Mouse (Mus musculus) kidney, postnatal 0 days (tissue): ENCODE measurements around the gene Chsy1. TPM values are rescaled to one million over a fixed set of nuclear protein-coding genes. Genes with fewer than 3 reads are reported as not detected.

Source experiments
- ATAC-seq: fragments of 200-750 bp; cut with Nextera tagmentation; replicated peaks from 2 replicates; pipeline ENCODE4 v1.8.0; 2017; ENCODE audit warnings: low read depth, moderate number of reproducible peaks, moderate TSS enrichment, moderate library complexity; ENCODE audit not compliant: low FRiP score
- DNase-seq: peaks from one replicate; pipeline ENCODE4 v3.0.0-alpha.2; 2016; ENCODE audit warnings: low spot score
- H3K27ac ChIP-seq: fragments of 300-500 bp; sonication (generic); 2 replicates; pipeline ENCODE4 v1.5.1; 2014; ENCODE audit warnings: mild to moderate bottlenecking
- H3K27me3 ChIP-seq: fragments of 300-500 bp; sonication (generic); 2 replicates; pipeline ENCODE4 v1.6.1; 2014; ENCODE audit warnings: low read length, mixed read lengths; ENCODE audit not compliant: insufficient read depth
- H3K36me3 ChIP-seq: fragments of 300-500 bp; sonication (generic); 2 replicates; pipeline ENCODE4 v1.6.1; 2014; ENCODE audit warnings: low read length, mixed read lengths; ENCODE audit not compliant: insufficient read depth
- H3K4me1 ChIP-seq: fragments of 300-500 bp; sonication (generic); replicated peaks from 2 replicates; pipeline ENCODE4 v1.6.1; 2014; ENCODE audit warnings: antibody characterized with exemption, low read length, mixed read lengths; ENCODE audit not compliant: insufficient read depth
- H3K4me2 ChIP-seq: fragments of 300-500 bp; sonication (generic); 2 replicates; pipeline ENCODE4 v1.6.1; 2014; ENCODE audit warnings: mild to moderate bottlenecking, low read length, moderate library complexity, mixed read lengths
- H3K4me3 ChIP-seq: fragments of 300-500 bp; sonication (generic); replicated peaks from 2 replicates; pipeline ENCODE4 v1.5.1; 2014; ENCODE audit warnings: low read depth, low read length
- H3K9ac ChIP-seq: fragments of 300-500 bp; sonication (generic); 2 replicates; pipeline ENCODE4 v1.6.1; 2014; ENCODE audit warnings: low read depth, low read length
- H3K9me3 ChIP-seq: fragments of 300-500 bp; sonication (generic); replicated peaks from 2 replicates; pipeline ENCODE4 v1.6.1; 2016; ENCODE audit warnings: low read length, inconsistent platforms, mixed read lengths
- CTCF ChIP-seq: IDR thresholded peaks from 2 replicates; pipeline ENCODE4 v1.5.1; 2016; ENCODE audit warnings: antibody characterized with exemption, low read depth, mild to moderate bottlenecking, moderate library complexity
- WGBS: fragments of 180-500 bp; shearing (Covaris S2); extraction: QIAGEN DNeasy Blood & Tissue Kit; methylation state at CpG from one replicate; pipeline ENCODE4 v1.1.7; 2014; 5-methylcytosine and 5-hydroxymethylcytosine counted together
- polyA plus RNA-seq: library from polyadenylated mRNA; unstranded; fragments of >200 nt; fragmentation: Nextera tagmentation; extraction: Ambion mirVana; gene quantifications from 2 replicates; pipeline ENCODE4 v1.2.1, GENCODE M21; 2015

Gene Chsy1
- polyA plus RNA-seq, 1 experiment from 2014 or later = 12.0 TPM

DNA sequence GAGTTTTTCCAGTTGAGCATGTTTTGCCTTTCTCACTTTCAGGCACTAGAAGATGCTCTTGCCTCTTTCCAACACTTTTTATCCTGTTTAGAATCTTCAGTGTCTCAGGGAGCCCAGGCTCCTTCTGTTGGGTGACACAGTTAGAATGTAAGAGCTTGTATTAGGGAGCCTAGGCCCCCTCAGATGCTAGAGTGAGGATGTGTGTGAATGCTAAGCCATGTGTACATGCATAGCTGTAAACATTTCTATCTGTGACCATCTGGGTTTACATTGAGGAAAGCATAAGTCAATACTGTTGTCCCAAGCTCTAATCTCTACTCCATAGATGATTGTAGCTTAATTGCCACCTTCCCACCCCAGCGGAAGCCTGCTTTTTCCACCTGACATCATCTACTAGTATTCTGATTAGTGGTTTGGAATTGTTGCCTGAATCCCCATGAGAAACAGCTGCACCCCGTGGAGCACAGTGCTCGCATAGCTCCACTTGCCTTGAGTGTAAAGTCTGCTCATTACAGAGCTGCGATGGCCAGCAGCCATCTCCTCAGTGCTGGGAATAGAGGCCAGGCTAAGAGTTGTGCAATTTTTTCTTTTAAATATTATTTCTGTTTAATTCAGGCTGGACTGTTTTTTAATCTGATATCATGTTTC is 31.7 kb downstream of the Chsy1 start:
- H3K4me3 ChIP-seq = no peak overlapping the region
- no peak overlapping the region for H3K27ac ChIP-seq
- H3K9me3 ChIP-seq = no peaks in the 10 kb centered on the region
- TF ChIP-seq CTCF = no peak
- no peak overlapping the region for H3K4me2 ChIP-seq
- no peaks in the 10 kb centered on the region for H3K36me3 ChIP-seq
- H3K4me1 ChIP-seq = no peaks in the 10 kb centered on the region
- H3K27me3 ChIP-seq = no peaks in the 10 kb centered on the region
- DNase-seq = no peak
- H3K9ac ChIP-seq = no peak overlapping the region
- 76% methylated on average over 4 of the region's 4 CpGs for WGBS
- no peak for ATAC-seq

DNA sequence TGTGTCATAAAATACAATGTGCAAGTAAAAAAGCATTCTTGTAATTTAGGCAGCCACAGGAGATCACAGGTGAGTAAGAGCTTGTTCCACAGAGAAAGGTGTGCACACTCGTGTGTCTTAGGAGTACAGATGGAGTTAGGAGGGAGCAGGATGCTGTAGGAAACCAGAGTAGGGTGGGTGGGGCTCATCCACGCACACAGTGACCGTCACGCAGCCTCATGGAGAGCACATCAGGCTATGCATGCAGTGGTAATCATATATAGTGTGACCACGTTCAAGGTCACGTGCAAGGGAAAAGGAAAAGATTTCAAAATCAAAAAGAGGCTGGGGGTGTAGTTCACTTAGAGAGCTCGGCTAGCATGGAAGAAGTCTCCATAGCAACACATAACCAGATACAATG is 33.2 kb downstream of the Chsy1 start:
- Histone ChIP-seq H3K9me3 (no peaks in the 10 kb centered on the region), H3K4me2 (no peak overlapping the region), H3K9ac (no peak overlapping the region), H3K4me1 (no peaks in the 10 kb centered on the region), H3K27ac (no peak overlapping the region), H3K36me3 (no peaks in the 10 kb centered on the region), H3K27me3 (no peaks in the 10 kb centered on the region), H3K4me3 (no peak overlapping the region)
- TF ChIP-seq CTCF = no peak
- 83% methylated on average over 7 of the region's 7 CpGs for WGBS
- DNase-seq = no peak
- no peak for ATAC-seq

DNA sequence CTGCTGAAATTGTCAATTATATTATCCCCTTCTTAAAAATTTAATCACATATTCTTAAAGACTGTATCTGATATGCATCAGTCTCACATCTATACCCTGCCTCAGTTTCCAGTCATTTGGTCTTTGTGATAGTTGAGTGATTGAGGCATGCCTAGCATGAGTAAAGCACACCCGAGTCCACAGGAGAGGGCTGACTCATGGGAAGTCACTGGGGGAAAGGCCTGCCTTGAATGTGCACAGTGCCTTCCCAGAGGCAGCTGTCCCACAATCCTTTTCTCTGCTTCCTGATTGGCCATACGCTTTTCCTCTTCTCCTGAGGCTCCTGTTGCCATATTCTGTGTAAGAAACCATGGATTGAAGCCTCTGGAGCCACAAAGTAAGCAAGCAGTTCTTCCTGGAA is 35.2 kb downstream of the Chsy1 start:
- H3K9ac ChIP-seq = no peak overlapping the region
- no peak for ATAC-seq
- no peak for DNase-seq
- H3K9me3 ChIP-seq = no peaks in the 10 kb centered on the region
- 93% methylated on average over 2 of the region's 2 CpGs for WGBS
- H3K4me1 ChIP-seq = no peaks in the 10 kb centered on the region
- H3K4me2 ChIP-seq = no peak overlapping the region
- no peaks in the 10 kb centered on the region for H3K36me3 ChIP-seq
- TF ChIP-seq CTCF = no peak
- no peak overlapping the region for H3K4me3 ChIP-seq
- H3K27me3 ChIP-seq = no peaks in the 10 kb centered on the region
- H3K27ac ChIP-seq = no peak overlapping the region

DNA sequence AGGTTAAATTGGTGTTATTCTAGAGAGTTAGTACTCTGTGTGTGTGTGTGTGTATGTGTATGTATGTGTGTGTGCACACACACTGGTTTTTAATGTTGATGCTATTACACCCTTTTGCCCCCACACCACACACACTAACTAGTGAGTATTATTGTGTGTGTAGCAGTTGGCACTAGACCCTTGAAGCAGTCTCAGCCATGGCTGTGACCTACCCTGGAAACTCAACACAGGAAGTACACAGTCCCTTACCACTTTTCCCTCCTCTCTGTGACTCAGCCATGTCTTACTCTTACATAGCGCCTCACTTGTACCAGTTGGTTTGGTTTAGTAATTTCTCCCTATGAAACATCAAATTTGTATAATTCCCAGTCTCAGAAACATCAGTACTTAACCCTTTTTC is 37.8 kb downstream of the Chsy1 start:
- no peaks in the 10 kb centered on the region for H3K27me3 ChIP-seq
- no peak overlapping the region for H3K4me2 ChIP-seq
- no peak for TF ChIP-seq CTCF
- H3K27ac ChIP-seq = no peak overlapping the region
- no peaks in the 10 kb centered on the region for H3K36me3 ChIP-seq
- no peaks in the 10 kb centered on the region for H3K9me3 ChIP-seq
- WGBS = 90% methylated on average over 1 of the region's 1 CpGs
- DNase-seq = no peak
- no peak overlapping the region for H3K9ac ChIP-seq
- no peaks in the 10 kb centered on the region for H3K4me1 ChIP-seq
- no peak overlapping the region for H3K4me3 ChIP-seq
- no peak for ATAC-seq

DNA sequence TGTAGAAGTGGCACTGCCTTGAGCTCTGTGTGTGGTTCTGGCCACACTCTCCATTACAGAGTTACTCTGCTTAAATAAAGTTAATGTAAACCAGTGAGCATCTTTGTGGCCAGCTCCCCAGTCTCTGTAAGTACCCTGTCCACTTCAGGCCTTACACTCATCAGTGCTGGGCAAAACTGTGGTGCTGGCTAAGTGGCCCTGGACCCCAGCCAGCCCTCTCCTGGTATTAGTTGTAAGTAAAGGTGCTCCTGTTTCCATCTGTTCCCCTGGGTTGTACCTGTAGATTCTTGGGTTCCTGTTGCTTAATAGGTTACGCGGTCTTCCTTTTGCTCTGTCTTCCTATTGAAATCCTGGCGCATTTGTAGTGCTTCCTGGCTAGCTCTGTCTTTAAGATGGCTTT is 38.5 kb downstream of the Chsy1 start:
- Histone ChIP-seq H3K4me1 (no peaks in the 10 kb centered on the region), H3K9me3 (no peaks in the 10 kb centered on the region), H3K4me3 (no peak overlapping the region), H3K27me3 (no peaks in the 10 kb centered on the region), H3K36me3 (0 out of 2 replicates have a peak, but pooled peaks cover 2% of the 10 kb centered on the region), H3K9ac (no peak overlapping the region), H3K27ac (no peak overlapping the region), H3K4me2 (no peak overlapping the region)
- no peak for ATAC-seq
- DNase-seq = no peak
- no peak for TF ChIP-seq CTCF
- 93% methylated on average over 3 of the region's 3 CpGs for WGBS

DNA sequence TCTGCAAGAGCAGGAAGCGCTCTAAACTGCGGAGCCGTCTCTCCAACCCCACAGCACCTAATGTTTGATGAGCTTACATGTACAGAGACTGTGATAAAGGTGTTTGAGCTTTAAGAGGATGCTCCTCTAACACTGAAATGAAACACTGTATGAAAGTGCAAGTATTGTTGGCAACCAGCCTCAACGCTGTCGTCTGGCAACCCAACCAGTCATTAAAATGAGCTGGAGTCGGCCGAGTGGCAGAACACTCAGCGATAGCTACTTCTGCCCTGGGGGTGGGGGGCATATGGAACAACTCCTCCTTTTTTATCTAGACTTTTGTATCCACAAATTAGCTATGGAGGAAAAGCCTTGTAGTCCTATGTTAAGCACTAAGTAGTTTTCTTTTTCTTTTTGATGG is 40.2 kb downstream of the Chsy1 start:
- Histone ChIP-seq H3K36me3 (0 out of 2 replicates have a peak, but pooled peaks cover 7% of the 10 kb centered on the region), H3K4me2 (no peak overlapping the region), H3K4me1 (no peaks in the 10 kb centered on the region), H3K9me3 (no peaks in the 10 kb centered on the region), H3K27me3 (no peaks in the 10 kb centered on the region), H3K9ac (no peak overlapping the region), H3K27ac (no peak overlapping the region), H3K4me3 (no peak overlapping the region)
- WGBS = 73% methylated on average over 8 of the region's 8 CpGs
- no peak for ATAC-seq
- DNase-seq = no peak
- TF ChIP-seq CTCF = no peak

DNA sequence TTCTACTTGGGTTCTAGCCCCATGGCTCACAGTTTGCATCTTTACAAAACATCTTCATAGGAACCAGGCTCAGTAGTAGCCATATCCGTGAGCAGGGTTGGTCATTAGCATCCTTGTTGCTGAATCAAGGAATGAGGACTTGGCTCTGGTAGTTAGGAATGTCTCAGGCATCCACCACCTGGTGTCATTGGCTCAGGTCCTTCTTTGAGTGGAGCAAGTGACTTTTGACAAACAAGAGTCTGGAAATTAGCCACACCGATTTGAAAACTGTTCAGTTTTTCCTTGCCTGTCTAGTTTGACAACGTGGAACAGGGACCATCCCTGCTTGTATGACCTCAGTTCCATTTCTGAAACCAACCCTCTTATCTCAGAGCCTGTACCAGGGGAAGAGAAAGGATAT is 41.1 kb downstream of the Chsy1 start:
- Histone ChIP-seq H3K9me3 (no peaks in the 10 kb centered on the region), H3K9ac (no peak overlapping the region), H3K27ac (no peak overlapping the region), H3K27me3 (no peaks in the 10 kb centered on the region), H3K4me3 (no peak overlapping the region), H3K4me1 (no peaks in the 10 kb centered on the region), H3K4me2 (no peak overlapping the region), H3K36me3 (0 out of 2 replicates have a peak, but pooled peaks cover 7% of the 10 kb centered on the region)
- DNase-seq (no peak), ATAC-seq (no peak)
- TF ChIP-seq CTCF = no peak
- WGBS = 83% methylated on average over 3 of the region's 3 CpGs
